ENCODE assay signal across 10 mouse cellular contexts in the genomic region with DNA sequence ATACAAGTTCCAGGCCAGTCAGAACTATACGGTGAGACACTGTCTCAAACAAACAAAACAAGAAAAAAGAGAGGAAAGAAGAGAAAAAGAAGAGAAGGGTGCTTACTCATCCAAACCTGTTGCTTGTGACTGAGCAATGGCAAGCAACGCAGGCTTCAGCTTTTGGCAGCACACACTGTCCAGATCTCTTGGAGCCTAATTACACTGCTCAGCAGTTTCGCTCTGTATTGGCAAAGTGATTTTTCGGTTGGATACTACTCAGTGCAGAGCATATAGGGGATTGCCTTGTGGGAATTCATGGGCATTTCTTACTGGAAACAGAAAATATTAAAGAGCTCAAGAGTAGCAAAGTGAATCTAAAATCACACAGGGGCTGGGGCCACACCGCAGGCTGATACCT. TPM values are rescaled to one million over a fixed set of nuclear protein-coding genes. Genes with fewer than 3 reads are reported as not detected.
DNase-seq lines count a peak whose midpoint lies in the region; ATAC-seq and TF ChIP-seq lines count a peak whose summit lies in the region.
"Had no signal": no experiment of that assay in that cellular context is flagged by ENCODE, and none has a peak within 500 bp of the region (broad histone marks: within the 10 kb centered on the region; RNA-seq: fewer than 3 reads in every experiment).

No protein-coding gene starts in this region.

- ATAC-seq in cerebellum, adult (ENCODE audit: insufficient number of reproducible peaks, low FRiP score, low TSS enrichment): 0 out of 2 replicates have a peak, but pooled peaks have one; percentile 17

- TF ChIP-seq CTCF in kidney, adult 2 months (conservative IDR thresholded peaks at IDR 0.05; ENCODE audit: insufficient read depth, insufficient read length, low read depth, low read length): no peak

- DNase-seq in cerebellum, postnatal 4 days (ENCODE audit: low spot score in 2 of 2): no peak
- DNase-seq in kidney, adult 2 months: peak; percentile 64
- DNase-seq in kidney, postnatal 10 days: no peak
- peak; percentile 58 for DNase-seq in adipocyte (ENCODE audit: low spot score)
- DNase-seq in heart, postnatal 10 days: peak; percentile 40 to 56
- DNase-seq in spleen, postnatal 14 days (ENCODE audit: low spot score in 2 of 2): no peak
- DNase-seq in retina, postnatal 1 day: no peak
- DNase-seq: left cerebral cortex, postnatal 4 days had no signal

- 67% methylated on average over 5 of the region's 5 CpGs for WGBS in kidney, adult 2 months

- no peak overlapping the region for H3K4me3 ChIP-seq in kidney, adult 2 months (ENCODE audit: insufficient read depth, low read depth, low read length)
- H3K4me3 ChIP-seq: stomach, embryonic 15.5 days had no signal

- H3K4me1 ChIP-seq in kidney, adult 2 months (ENCODE audit: control insufficient read depth, insufficient read depth, low read length): no peaks in the 10 kb centered on the region
- H3K4me1 ChIP-seq: stomach, embryonic 15.5 days had no signal

- no peaks in the 10 kb centered on the region for H3K27me3 ChIP-seq in kidney, adult 2 months (replicated peaks; ENCODE audit: control insufficient read depth, insufficient read depth, low read length)
- H3K27me3 ChIP-seq: stomach, embryonic 15.5 days had no signal

- H3K36me3 ChIP-seq in kidney, adult 2 months (ENCODE audit: control insufficient read depth, insufficient read depth, low read length): no peaks in the 10 kb centered on the region
- H3K36me3 ChIP-seq: stomach, embryonic 15.5 days had no signal

- no peak for TF ChIP-seq POLR2A in kidney, adult 2 months (IDR thresholded peaks at IDR 0.05; ENCODE audit: low read depth, low read length)

- intact Hi-C loops in heart, postnatal 10 days (cut with DNase I): no loop called here

- no peak overlapping the region for H3K27ac ChIP-seq in kidney, adult 2 months (ENCODE audit: insufficient read depth, low read depth, low read length)
- H3K27ac ChIP-seq: stomach, embryonic 15.5 days had no signal

RNA-seq across cellular contexts. Expression of a gene that starts 6.9 kb away (rescaled TPM):
- 0.16 and 0.34 TPM in 2 replicates for polyA plus RNA-seq in kidney, adult 2 months (2012; rRNA removed)
- total RNA-seq in heart, postnatal 10 days (2021): 10 to 100 TPM; 18.6 to 19.5 TPM

RNA-seq across cellular contexts. Expression of a gene that starts 47.2 kb away (rescaled TPM):
- 2.8 and 3.5 TPM in 2 replicates for polyA plus RNA-seq in kidney, adult 2 months (2012; rRNA removed)
- total RNA-seq in heart, postnatal 10 days (2021): 1 to 10 TPM; 5.6 to 7.2 TPM

Comparison
In these comparisons a context has a peak if more than half of its experiments do, and no peak if none do; other contexts are left out.
1. DNase-seq: peak in kidney, adult 2 months (single experiment), adipocyte (single experiment) and heart, postnatal 10 days (2 of 2); none in cerebellum, postnatal 4 days (0 of 2), kidney, postnatal 10 days (single experiment), spleen, postnatal 14 days (0 of 2) and retina, postnatal 1 day (single experiment).